Mouse (Mus musculus) hindbrain, embryonic 16.5 days (tissue): ENCODE data around the gene Cnot8. TPM values are rescaled to one million over a fixed set of nuclear protein-coding genes. Genes with fewer than 3 reads are reported as not detected.
"Not testable (repeated sequence)": the region's sequence is repeated elsewhere in the genome, so short reads cannot be mapped to it uniquely, and the experiment has no call there.

Experiments used
- ATAC-seq: fragments of 200-750 bp; cut with Nextera tagmentation; 2 replicates; pipeline ENCODE4 v1.8.0; 2017; ENCODE audit warnings: moderate TSS enrichment, moderate library complexity
- H3K27ac ChIP-seq: fragments of 300-500 bp; sonication (generic); 2 replicates; pipeline ENCODE4 v1.5.1; 2014; ENCODE audit warnings: low read depth, mild to moderate bottlenecking, control low read depth, low read length, moderate library complexity
- H3K27me3 ChIP-seq: fragments of 300-500 bp; sonication (generic); replicated peaks from 2 replicates; pipeline ENCODE4 v1.6.1; 2014; ENCODE audit warnings: low read length; ENCODE audit not compliant: control insufficient read depth, insufficient read depth
- H3K36me3 ChIP-seq: fragments of 300-500 bp; sonication (generic); 2 replicates; pipeline ENCODE4 v1.6.1; 2014; ENCODE audit warnings: mild to moderate bottlenecking, low read length, moderate library complexity, mixed read lengths; ENCODE audit not compliant: control insufficient read depth, insufficient read depth
- H3K4me1 ChIP-seq: fragments of 300-500 bp; sonication (generic); 2 replicates; pipeline ENCODE4 v1.6.1; 2014; ENCODE audit warnings: low read depth, low read length; ENCODE audit not compliant: control insufficient read depth, insufficient read depth
- H3K4me2 ChIP-seq: fragments of 300-500 bp; sonication (generic); 2 replicates; pipeline ENCODE4 v1.6.1; 2014; ENCODE audit warnings: mild to moderate bottlenecking, low read length, control low read depth, moderate library complexity
- H3K4me3 ChIP-seq: fragments of 300-500 bp; sonication (generic); 2 replicates; pipeline ENCODE4 v1.5.1; 2014; ENCODE audit warnings: mild to moderate bottlenecking, low read length, control low read depth, moderate library complexity
- H3K9ac ChIP-seq: fragments of 300-500 bp; sonication (generic); 2 replicates; pipeline ENCODE4 v1.6.1; 2014; ENCODE audit warnings: low read depth, mild to moderate bottlenecking, control low read depth, low read length, moderate library complexity
- H3K9me3 ChIP-seq: fragments of 300-500 bp; sonication (generic); 2 replicates; pipeline ENCODE4 v1.6.1; 2014; ENCODE audit warnings: mild to moderate bottlenecking, low read length, moderate library complexity; ENCODE audit not compliant: control insufficient read depth
- WGBS: fragments of 180-500 bp; shearing (Covaris S2); extraction: QIAGEN DNeasy Blood & Tissue Kit; methylation state at CpG from one replicate; pipeline ENCODE4 v1.1.7; 2014; 5-methylcytosine and 5-hydroxymethylcytosine counted together
- polyA plus RNA-seq: library from polyadenylated mRNA; unstranded; fragments of >200 nt; fragmentation: Nextera tagmentation; extraction: Ambion mirVana; gene quantifications from 2 replicates; pipeline ENCODE4 v1.2.1, GENCODE M21; 2015

Cnot8 gene
- polyA plus RNA-seq, 1 experiment from 2014 or later = 96.1 TPM

GRCm38 (mm10) chr11:58092541-58092940, 11.4 kb upstream of the Cnot8 start:
- no peak overlapping the region for H3K9ac ChIP-seq
- H3K4me1 ChIP-seq = peaks cover under 1% of the 10 kb centered on the region; the same call in 1 of the 2 replicates
- H3K36me3 ChIP-seq = no peaks in the 10 kb centered on the region
- WGBS = 63% methylated on average over 4 of the region's 4 CpGs
- no peak overlapping the region for H3K27ac ChIP-seq
- H3K4me3 ChIP-seq = no peak overlapping the region
- ATAC-seq = no peak
- no peaks in the 10 kb centered on the region for H3K9me3 ChIP-seq
- H3K4me2 ChIP-seq = no peak overlapping the region
- H3K27me3 ChIP-seq = peaks cover 6% of the 10 kb centered on the region; the same call in 1 of the 2 replicates

- no peak for ATAC-seq
- H3K9me3 ChIP-seq = no peaks in the 10 kb centered on the region
- peaks cover 4% of the 10 kb centered on the region; the same call in 1 of the 2 replicates for H3K4me1 ChIP-seq
- no peak within 1 kb of the TSS for H3K4me3 ChIP-seq
- no peak within 1 kb of the TSS for H3K9ac ChIP-seq
- H3K36me3 ChIP-seq = no peaks in the 10 kb centered on the region
- no peak within 1 kb of the TSS for H3K27ac ChIP-seq
- no peak within 1 kb of the TSS for H3K4me2 ChIP-seq
- peaks cover 6% of the 10 kb centered on the region; the same call in 1 of the 2 replicates for H3K27me3 ChIP-seq
- WGBS = 22% methylated on average over 12 of the region's 12 CpGs
Observed at GRCm38 (mm10) chr11:58093021-58093528, 10.9 kb upstream of the Cnot8 start, which contains the start of gene Gm12248. Gene Gm12248 (minus strand): TSS chr11:58093134.

GRCm38 (mm10) chr11:58094766-58095165, 9.2 kb upstream of the Cnot8 start:
- no peak for ATAC-seq

GRCm38 (mm10) chr11:58095561-58095960, 8.4 kb upstream of the Cnot8 start:
- no peak for ATAC-seq
- Histone ChIP-seq H3K27me3 (peaks cover 11% of the 10 kb centered on the region), H3K36me3 (no peaks in the 10 kb centered on the region), H3K9ac (no peak overlapping the region), H3K4me2 (no peak overlapping the region), H3K4me1 (peaks cover 4% of the 10 kb centered on the region; the same call in 1 of the 2 replicates), H3K27ac (no peak overlapping the region), H3K9me3 (no peaks in the 10 kb centered on the region), H3K4me3 (no peak overlapping the region)
- WGBS = 100% methylated on average over 1 of the region's 1 CpGs

More at GRCm38 (mm10) chr11:58094766-58095165, 9.2 kb upstream of the Cnot8 start:
- WGBS = 68% methylated on average over 4 of the region's 4 CpGs
- Histone ChIP-seq H3K36me3 (no peaks in the 10 kb centered on the region), H3K4me1 (peaks cover 4% of the 10 kb centered on the region; the same call in 1 of the 2 replicates), H3K9me3 (no peaks in the 10 kb centered on the region), H3K4me3 (no peak overlapping the region), H3K27ac (no peak overlapping the region), H3K9ac (no peak overlapping the region), H3K27me3 (peaks cover 11% of the 10 kb centered on the region), H3K4me2 (no peak overlapping the region)

GRCm38 (mm10) chr11:58096160-58096559, 7.8 kb upstream of the Cnot8 start:
- H3K27ac ChIP-seq = no peak overlapping the region

GRCm38 (mm10) chr11:58096821-58097620, 6.9 kb upstream of the Cnot8 start:
- peak overlapping the region; percentile 69 for H3K4me2 ChIP-seq
- no peaks in the 10 kb centered on the region for H3K9me3 ChIP-seq
- H3K4me1 ChIP-seq = peaks cover 4% of the 10 kb centered on the region; the same call in 1 of the 2 replicates
- H3K27ac ChIP-seq = no peak overlapping the region
- ATAC-seq = no peak
- no peak overlapping the region for H3K9ac ChIP-seq
- WGBS = 52% methylated on average over 20 of the region's 20 CpGs
- H3K36me3 ChIP-seq = no peaks in the 10 kb centered on the region
- H3K4me3 ChIP-seq = no peak overlapping the region; the same call in 1 of the 2 replicates
- H3K27me3 ChIP-seq = peaks cover 11% of the 10 kb centered on the region

More at GRCm38 (mm10) chr11:58096160-58096559, 7.8 kb upstream of the Cnot8 start:
- no peak overlapping the region for H3K9ac ChIP-seq
- WGBS = 83% methylated on average over 5 of the region's 5 CpGs
- H3K36me3 ChIP-seq = no peaks in the 10 kb centered on the region
- peaks cover 11% of the 10 kb centered on the region for H3K27me3 ChIP-seq
- peaks cover 4% of the 10 kb centered on the region; the same call in 1 of the 2 replicates for H3K4me1 ChIP-seq
- no peak overlapping the region for H3K4me2 ChIP-seq
- no peak overlapping the region for H3K4me3 ChIP-seq
- no peaks in the 10 kb centered on the region for H3K9me3 ChIP-seq
- ATAC-seq = no peak

- no peak for ATAC-seq
Observed at GRCm38 (mm10) chr11:58097621-58098365, 6.2 kb upstream of the Cnot8 start.

GRCm38 (mm10) chr11:58098366-58098720, 5.6 kb upstream of the Cnot8 start:
- H3K27me3 ChIP-seq = peaks cover 11% of the 10 kb centered on the region
- not testable (repeated sequence) for H3K9ac ChIP-seq, H3K9me3 ChIP-seq, H3K4me2 ChIP-seq, ATAC-seq, H3K4me1 ChIP-seq, H3K4me3 ChIP-seq, H3K27ac ChIP-seq, H3K36me3 ChIP-seq
- WGBS = 68% methylated on average over 5 of the region's 5 CpGs

More at GRCm38 (mm10) chr11:58097621-58098365, 6.2 kb upstream of the Cnot8 start:
- peak overlapping the region; percentile 53 for H3K9ac ChIP-seq
- peaks cover 11% of the 10 kb centered on the region for H3K27me3 ChIP-seq
- peak overlapping the region; percentile 69 for H3K4me2 ChIP-seq
- 3% methylated on average over 30 of the region's 38 CpGs for WGBS
- H3K9me3 ChIP-seq = no peaks in the 10 kb centered on the region
- peaks cover 4% of the 10 kb centered on the region; the same call in 1 of the 2 replicates for H3K4me1 ChIP-seq
- H3K36me3 ChIP-seq = no peaks in the 10 kb centered on the region
- H3K27ac ChIP-seq = no peak overlapping the region
- peak overlapping the region; percentile 37 for H3K4me3 ChIP-seq

- Histone ChIP-seq H3K9me3 (no peaks in the 10 kb centered on the region), H3K27me3 (peaks cover 11% of the 10 kb centered on the region), H3K27ac (no peak overlapping the region), H3K4me3 (no peak overlapping the region), H3K4me2 (no peak overlapping the region), H3K36me3 (no peaks in the 10 kb centered on the region), H3K4me1 (peaks cover 10% of the 10 kb centered on the region), H3K9ac (no peak overlapping the region)
- WGBS = 81% methylated on average over 2 of the region's 2 CpGs
- ATAC-seq = no peak
Observed at GRCm38 (mm10) chr11:58100006-58100405, 3.9 kb upstream of the Cnot8 start.
